Mouse (Mus musculus): Measurements from ENCODE around the gene Gm11568.

- TF ChIP-seq CTCF (conservative IDR thresholded peaks at IDR 0.05; ENCODE audit: low read length) (no peak), NANOG (IDR thresholded peaks at IDR 0.05; ENCODE audit: borderline replicate concordance, low read length) (no peak)
These were observed 1.0 kb downstream of the Gm11568 start for GRCm38 (mm10) chr11:99858761-99859160.
